ENCODE assay signal across 25 mouse cellular contexts in the genomic region with DNA sequence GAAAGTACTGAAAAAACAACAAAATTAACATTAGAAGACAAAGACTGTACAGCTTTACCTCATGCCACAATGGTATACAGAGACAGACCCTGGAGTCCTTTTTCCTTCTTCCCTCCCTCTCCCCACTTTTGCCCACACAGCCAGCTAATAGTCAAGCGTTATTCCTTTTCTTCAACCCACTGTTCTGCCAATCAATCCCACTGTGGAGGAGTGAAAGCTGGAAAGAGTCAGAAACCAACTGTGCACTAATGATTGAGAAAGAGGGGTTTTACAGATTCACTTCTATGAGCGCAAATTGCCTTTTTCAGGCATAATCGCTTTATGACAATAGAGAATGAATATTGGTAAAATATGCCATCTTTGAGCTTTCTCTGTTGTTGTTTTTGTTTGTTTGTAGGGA.
"Had no signal": no experiment of that assay in that cellular context is flagged by ENCODE, and none has a peak within 500 bp of the region (broad histone marks: within the 10 kb centered on the region; RNA-seq: fewer than 3 reads in every experiment).

No protein-coding gene starts in this region.

- ATAC-seq: forebrain, embryonic 16.5 days; hindbrain, embryonic 16.5 days; inflammation-experienced regulatory T-cells, adult 6 months; intestine, embryonic 15.5 days; intestine, postnatal 0 days had no signal

- H3K4me3 ChIP-seq: heart, adult 2 months; heart, embryonic 10.5 days; heart, embryonic 12.5 days; hindbrain, embryonic 10.5 days; hindbrain, embryonic 12.5 days; intestine, embryonic 15.5 days; left cerebral cortex, adult 2 months; limb, embryonic 10.5 days; limb, embryonic 12.5 days had no signal

- H3K4me1 ChIP-seq: hindbrain, embryonic 10.5 days; hindbrain, embryonic 12.5 days; intestine, embryonic 15.5 days; limb, embryonic 10.5 days had no signal

- H3K27me3 ChIP-seq: heart, embryonic 12.5 days; hindbrain, embryonic 12.5 days; intestine, embryonic 15.5 days; limb, embryonic 12.5 days had no signal

- H3K36me3 ChIP-seq: heart, embryonic 10.5 days; hindbrain, embryonic 12.5 days; limb, embryonic 12.5 days had no signal

- DNase-seq: gastrocnemius, postnatal 14 days; heart, adult 2 months; heart, postnatal 10 days; heart, postnatal 4 days; kidney, adult 18-20 months; kidney, adult 8-10 months; kidney, postnatal 10 days; kidney, postnatal 25 days; kidney, postnatal 4 days; liver had no signal

- H3K27ac ChIP-seq: heart, adult 2 months; heart, embryonic 10.5 days; hindbrain, embryonic 10.5 days; hindbrain, embryonic 12.5 days; hindbrain, embryonic 14.5 days; intestine, embryonic 15.5 days; left cerebral cortex, adult 2 months; limb, embryonic 10.5 days; limb, embryonic 12.5 days; liver, embryonic 14.5 days had no signal

- H3K4me2 ChIP-seq: heart, embryonic 12.5 days; hindbrain, embryonic 12.5 days; hindbrain, embryonic 14.5 days; intestine, embryonic 15.5 days; limb, embryonic 12.5 days; liver, embryonic 11.5 days had no signal

- H3K9ac ChIP-seq: heart, embryonic 12.5 days; hindbrain, embryonic 12.5 days; hindbrain, embryonic 14.5 days; intestine, embryonic 15.5 days; limb, embryonic 12.5 days; liver, embryonic 14.5 days had no signal

- H3K9me3 ChIP-seq: heart, embryonic 10.5 days; heart, embryonic 12.5 days; hindbrain, embryonic 10.5 days; hindbrain, embryonic 12.5 days; intestine, embryonic 15.5 days; limb, embryonic 10.5 days; limb, embryonic 12.5 days had no signal
